Mouse (Mus musculus): ENCODE results near the gene Cux1. TPM values are rescaled to one million over a fixed set of nuclear protein-coding genes. Genes with fewer than 3 reads are reported as not detected.

Gene Cux1
- polyA plus RNA-seq, 1 experiment = 68.0 TPM

- TF ChIP-seq CTCF (IDR thresholded peaks at IDR 0.05; ENCODE audit: extremely low read depth, insufficient read depth, low read length) = no peak
- TF ChIP-seq POLR2A (IDR thresholded peaks at IDR 0.05; ENCODE audit: extremely low read depth, insufficient read depth, low read length) = peak; percentile 83
- peaks cover 3% of the 10 kb centered on the region; the same call in 1 of the 2 replicates for H3K4me1 ChIP-seq (ENCODE audit: control insufficient read depth, insufficient read depth, low read length)
- H3K4me3 ChIP-seq (ENCODE audit: insufficient read depth, low read length) = peak within 1 kb of the TSS; percentile 84
- H3K27ac ChIP-seq (ENCODE audit: insufficient read depth, low read length) = peak within 1 kb of the TSS; percentile 7; the same call in 1 of the 2 replicates
These were observed 368.6 kb downstream of the Cux1 start, which contains the start of gene Prkrip1 for GRCm38 (mm10) chr5:136198474-136199391. Prkrip1 (minus strand) TSS chr5:136198963.

Other genes with a start within 250 kb of the Cux1 start
- not detected in 2 replicates for gene Myl10, start 125.7 kb upstream of the Cux1 start, polyA plus RNA-seq (2012; rRNA removed)